10 mouse cellular contexts compared by ENCODE assay signal in genomic region chr13:24279407-24279761, GRCm38 (mm10). TPM values are rescaled to one million over a fixed set of nuclear protein-coding genes. Genes with fewer than 3 reads are reported as not detected.
DNase-seq lines count a peak whose midpoint lies in the region; ATAC-seq and TF ChIP-seq lines count a peak whose summit lies in the region.
"Had no signal": no experiment of that assay in that cellular context is flagged by ENCODE, and none has a peak within 500 bp of the region (broad histone marks: within the 10 kb centered on the region; RNA-seq: fewer than 3 reads in every experiment).

No protein-coding gene starts in this region.

- peaks cover 18% of the 10 kb centered on the region for H3K27me3 ChIP-seq in heart, embryonic 16.5 days (ENCODE audit: control insufficient read depth, insufficient read depth, low read length)
- H3K27me3 ChIP-seq in embryonic facial prominence, embryonic 12.5 days = no peaks in the 10 kb centered on the region
- H3K27me3 ChIP-seq in hindbrain, embryonic 15.5 days = no peaks in the 10 kb centered on the region
- H3K27me3 ChIP-seq in midbrain, embryonic 14.5 days (ENCODE audit: control insufficient read depth, insufficient read depth, low read length) = peaks cover 3% of the 10 kb centered on the region; the same call in 1 of the 2 replicates

- no peak for TF ChIP-seq CTCF in gastrocnemius, adult 2 months (IDR thresholded peaks at IDR 0.05)

- H3K4me1 ChIP-seq in heart, embryonic 16.5 days (ENCODE audit: control insufficient read depth, insufficient read depth, low read length) = peaks cover 8% of the 10 kb centered on the region
- peaks cover 16% of the 10 kb centered on the region; the same call in 1 of the 2 replicates for H3K4me1 ChIP-seq in embryonic facial prominence, embryonic 12.5 days
- peaks cover 31% of the 10 kb centered on the region for H3K4me1 ChIP-seq in hindbrain, embryonic 15.5 days (replicated peaks)
- peaks cover 15% of the 10 kb centered on the region for H3K4me1 ChIP-seq in midbrain, embryonic 14.5 days (ENCODE audit: control insufficient read depth, insufficient read depth, low read length)

- peak overlapping the region; percentile 98 for H3K4me2 ChIP-seq in heart, embryonic 16.5 days (ENCODE audit: low read depth, low read length)
- peak overlapping the region; percentile 88 for H3K4me2 ChIP-seq in embryonic facial prominence, embryonic 12.5 days (replicated peaks)
- peak overlapping the region; percentile 96 for H3K4me2 ChIP-seq in hindbrain, embryonic 15.5 days
- peak overlapping the region; percentile 93 for H3K4me2 ChIP-seq in midbrain, embryonic 14.5 days (ENCODE audit: low read length)

- no peak overlapping the region for H3K27ac ChIP-seq in heart, embryonic 16.5 days (ENCODE audit: low read length)
- H3K27ac ChIP-seq in embryonic facial prominence, embryonic 12.5 days = no peak overlapping the region
- H3K27ac ChIP-seq in hindbrain, embryonic 15.5 days (replicated peaks) = no peak overlapping the region
- H3K27ac ChIP-seq in midbrain, embryonic 14.5 days (replicated peaks; ENCODE audit: low read depth, low read length) = no peak overlapping the region
- H3K27ac ChIP-seq in gastrocnemius, adult 2 months = no peak overlapping the region
- H3K27ac ChIP-seq: liver, embryonic 14.5 days had no signal

- DNase-seq in heart, postnatal 10 days = no peak
- no peak for DNase-seq in midbrain, embryonic 14.5 days
- DNase-seq in right cerebral cortex, postnatal 10 days (ENCODE audit: low spot score in 2 of 2) = no peak
- DNase-seq in gastrocnemius, adult 8-10 months (ENCODE audit: low spot score in 2 of 2) = no peak
- DNase-seq in gastrocnemius, adult 2 months = no peak
- DNase-seq: gastrocnemius, postnatal 10 days had no signal

- H3K4me3 ChIP-seq in heart, embryonic 16.5 days (ENCODE audit: low read length) = peak overlapping the region; percentile 92
- H3K4me3 ChIP-seq in embryonic facial prominence, embryonic 12.5 days = peak overlapping the region; percentile 73
- H3K4me3 ChIP-seq in hindbrain, embryonic 15.5 days = peak overlapping the region; percentile 77
- peak overlapping the region; percentile 73 for H3K4me3 ChIP-seq in midbrain, embryonic 14.5 days (replicated peaks; ENCODE audit: low read depth, low read length)
- H3K4me3 ChIP-seq in gastrocnemius, adult 2 months = no peak overlapping the region; the same call in 1 of the 2 replicates

- H3K36me3 ChIP-seq in heart, embryonic 16.5 days (ENCODE audit: control insufficient read depth, insufficient read depth) = no peaks in the 10 kb centered on the region
- no peaks in the 10 kb centered on the region for H3K36me3 ChIP-seq in embryonic facial prominence, embryonic 12.5 days
- peaks cover 5% of the 10 kb centered on the region; the same call in 1 of the 2 replicates for H3K36me3 ChIP-seq in hindbrain, embryonic 15.5 days
- H3K36me3 ChIP-seq in midbrain, embryonic 14.5 days (ENCODE audit: control insufficient read depth, insufficient read depth, low read length) = no peaks in the 10 kb centered on the region

- intact Hi-C loops in heart, postnatal 10 days (cut with DNase I) = no loop called here
- intact Hi-C loops in gastrocnemius, adult 2 months (cut with DNase I) = loop anchor here (5.0 kb wide), 1 partner anchor 447 kb away; no protein-coding TSS in a partner anchor

- WGBS in heart, embryonic 16.5 days = 65% methylated on average over 11 of the region's 11 CpGs
- 49% methylated on average over 11 of the region's 11 CpGs for WGBS in embryonic facial prominence, embryonic 12.5 days
- 47% methylated on average over 11 of the region's 11 CpGs for WGBS in hindbrain, embryonic 15.5 days
- WGBS in midbrain, embryonic 14.5 days = 56% methylated on average over 11 of the region's 11 CpGs

- no peak overlapping the region for H3K9ac ChIP-seq in heart, embryonic 16.5 days (ENCODE audit: low read length)
- H3K9ac ChIP-seq in embryonic facial prominence, embryonic 12.5 days = peak overlapping the region; percentile 69; the same call in 1 of the 2 replicates
- no peak overlapping the region for H3K9ac ChIP-seq in hindbrain, embryonic 15.5 days
- H3K9ac ChIP-seq in midbrain, embryonic 14.5 days (replicated peaks; ENCODE audit: low read length) = peak overlapping the region; percentile 88; the same call in 1 of the 2 replicates
- H3K9ac ChIP-seq: liver, embryonic 14.5 days had no signal

- H3K9me3 ChIP-seq in heart, embryonic 16.5 days (replicated peaks; ENCODE audit: control insufficient read depth, low read length) = no peaks in the 10 kb centered on the region
- H3K9me3 ChIP-seq in embryonic facial prominence, embryonic 12.5 days = no peaks in the 10 kb centered on the region
- H3K9me3 ChIP-seq in hindbrain, embryonic 15.5 days = no peaks in the 10 kb centered on the region
- H3K9me3 ChIP-seq in midbrain, embryonic 14.5 days (ENCODE audit: control insufficient read depth, low read length) = no peaks in the 10 kb centered on the region

- no peak for ATAC-seq in heart, embryonic 16.5 days (replicated peaks; ENCODE audit: extremely low read depth, insufficient read depth, low FRiP score)
- ATAC-seq in embryonic facial prominence, embryonic 12.5 days (ENCODE audit: insufficient number of reproducible peaks, insufficient read depth, low FRiP score, low TSS enrichment) = no peak
- ATAC-seq in hindbrain, embryonic 15.5 days (ENCODE audit: low FRiP score, low read depth) = no peak
- no peak for ATAC-seq in midbrain, embryonic 14.5 days (ENCODE audit: low FRiP score, low TSS enrichment)

RNA-seq across cellular contexts. Expression of gene Carmil1, which starts 1.2 kb away (rescaled TPM):
- polyA plus RNA-seq in heart, embryonic 16.5 days (2015; fragmentation: Nextera tagmentation; extraction: Ambion mirVana) = 8.4 and 9.7 TPM in 2 replicates
- total RNA-seq in heart, postnatal 10 days (2021) = 10 to 100 TPM in 1 of 2 experiments, 1 to 10 TPM in 1; 4.5 to 10.9 TPM
- polyA plus RNA-seq in embryonic facial prominence, embryonic 12.5 days (2016; fragmentation: Nextera tagmentation; extraction: Ambion mirVana) = 37.5 and 40.1 TPM in 2 replicates
- polyA plus RNA-seq in hindbrain, embryonic 15.5 days (2015; fragmentation: Nextera tagmentation; extraction: Ambion mirVana) = 39.9 and 42.8 TPM in 2 replicates
- polyA plus RNA-seq in midbrain, embryonic 14.5 days (2014; fragmentation: Nextera tagmentation; extraction: Ambion mirVana) = 29.4 and 32.3 TPM in 2 replicates
- 1 to 10 TPM in 2 of 4 experiments, under 1 TPM in 2; 0.51 to 5.9 (median 0.98) TPM for total RNA-seq in gastrocnemius, adult 8-10 months (2022)
- total RNA-seq in gastrocnemius, adult 2 months (2021) = 1 to 10 TPM; 2.3 to 2.8 TPM

RNA-seq across cellular contexts. Expression of gene Cmah, which starts 47.8 kb away (rescaled TPM):
- polyA plus RNA-seq in heart, embryonic 16.5 days (2015; fragmentation: Nextera tagmentation; extraction: Ambion mirVana) = 0.75 and 2.2 TPM in 2 replicates
- 1 to 10 TPM; 2.0 to 2.3 TPM for total RNA-seq in heart, postnatal 10 days (2021)
- 0.24 TPM in 2 replicates for polyA plus RNA-seq in embryonic facial prominence, embryonic 12.5 days (2016; fragmentation: Nextera tagmentation; extraction: Ambion mirVana)
- polyA plus RNA-seq in hindbrain, embryonic 15.5 days (2015; fragmentation: Nextera tagmentation; extraction: Ambion mirVana) = 0.18 and 0.20 TPM in 2 replicates
- polyA plus RNA-seq in midbrain, embryonic 14.5 days (2014; fragmentation: Nextera tagmentation; extraction: Ambion mirVana) = 0.14 TPM in 1 of 2 replicates, not detected in the other
- total RNA-seq in gastrocnemius, adult 8-10 months (2022) = 1 to 10 TPM; 1.1 to 2.2 (median 1.2) TPM
- 1 to 10 TPM; 1.9 to 2.2 TPM for total RNA-seq in gastrocnemius, adult 2 months (2021)

Comparison
In these comparisons a context has a peak if more than half of its experiments do, and no peak if none do; other contexts are left out.
1. H3K9ac ChIP-seq: peak in embryonic facial prominence, embryonic 12.5 days (single experiment) and midbrain, embryonic 14.5 days (single experiment); none in heart, embryonic 16.5 days (single experiment) and hindbrain, embryonic 15.5 days (single experiment).
2. Peak in every context shown above with its lines, with median percentiles within 50 percentile points of each other: H3K4me2 ChIP-seq.